Mouse (Mus musculus) lung, postnatal 0 days (tissue): Measurements from ENCODE around the gene Cbl.

Experiments
- CTCF ChIP-seq: IDR thresholded peaks from 2 replicates; pipeline ENCODE4 v1.5.1; 2016; ENCODE audit warnings: antibody characterized with exemption, mild to moderate bottlenecking
- EP300 ChIP-seq: IDR thresholded peaks from 2 replicates; pipeline ENCODE4 v1.6.1; 2016; ENCODE audit warnings: antibody characterized with exemption, mild to moderate bottlenecking, control low read depth

- TF ChIP-seq CTCF (no peak), EP300 (no peak)
These were observed 118.2 kb downstream of the Cbl start for GRCm38 (mm10) chr9:44115599-44115998.
